Mouse (Mus musculus): ENCODE measurements around the gene Cdc42ep3. TPM values are rescaled to one million over a fixed set of nuclear protein-coding genes. Genes with fewer than 3 reads are reported as not detected.

The Cdc42ep3 gene
- 55.6 TPM for polyA plus RNA-seq (2017; shearing (Covaris generic))

GRCm38 (mm10) chr17:79354444-79355270, at the start of gene Cdc42ep3:
Cdc42ep3 (minus strand) TSS chr17:79355091.

